Mouse (Mus musculus) kidney, embryonic 14.5 days (tissue): ENCODE measurements around the gene Gja1. TPM values are rescaled to one million over a fixed set of nuclear protein-coding genes. Genes with fewer than 3 reads are reported as not detected.

Experiments used
- ATAC-seq: fragments of 200-750 bp; cut with Nextera tagmentation; 2 replicates; pipeline ENCODE4 v1.8.0; 2017; ENCODE audit warnings: moderate number of reproducible peaks, mild to moderate bottlenecking, moderate TSS enrichment, moderate library complexity; ENCODE audit not compliant: low FRiP score, low TSS enrichment
- H3K27ac ChIP-seq: fragments of 300-500 bp; sonication (generic); 2 replicates; pipeline ENCODE4 v1.5.1; 2014; ENCODE audit warnings: low read depth, mild to moderate bottlenecking, low read length, moderate library complexity, mixed read lengths
- H3K27me3 ChIP-seq: fragments of 300-500 bp; sonication (generic); 2 replicates; pipeline ENCODE4 v1.6.1; 2014; ENCODE audit warnings: mild to moderate bottlenecking, low read length; ENCODE audit not compliant: control insufficient read depth, insufficient read depth
- H3K36me3 ChIP-seq: fragments of 300-500 bp; sonication (generic); 2 replicates; pipeline ENCODE4 v1.6.1; 2014; ENCODE audit warnings: low read length, mixed read lengths; ENCODE audit not compliant: control insufficient read depth, insufficient read depth
- H3K4me1 ChIP-seq: fragments of 300-500 bp; sonication (generic); 2 replicates; pipeline ENCODE4 v1.6.1; 2014; ENCODE audit warnings: low read length, mixed read lengths; ENCODE audit not compliant: control insufficient read depth, insufficient read depth
- H3K4me2 ChIP-seq: fragments of 300-500 bp; sonication (generic); replicated peaks from 2 replicates; pipeline ENCODE4 v1.6.1; 2014; ENCODE audit warnings: low read depth, mild to moderate bottlenecking, low read length
- H3K4me3 ChIP-seq: fragments of 300-500 bp; sonication (generic); 2 replicates; pipeline ENCODE4 v1.5.1; 2014; ENCODE audit warnings: mild to moderate bottlenecking, low read length
- H3K9ac ChIP-seq: fragments of 300-500 bp; sonication (generic); 2 replicates; pipeline ENCODE4 v1.6.1; 2014; ENCODE audit warnings: low read depth, mild to moderate bottlenecking, low read length, moderate library complexity
- H3K9me3 ChIP-seq: fragments of 300-500 bp; sonication (generic); 2 replicates; pipeline ENCODE4 v1.6.1; 2016; ENCODE audit warnings: low read length; ENCODE audit not compliant: control insufficient read depth
- WGBS: fragments of 180-500 bp; shearing (Covaris S2); extraction: QIAGEN DNeasy Blood & Tissue Kit; methylation state at CpG from one replicate; pipeline ENCODE4 v1.1.7; 2014; 5-methylcytosine and 5-hydroxymethylcytosine counted together
- polyA plus RNA-seq: library from polyadenylated mRNA; unstranded; fragments of >200 nt; fragmentation: Nextera tagmentation; extraction: Ambion mirVana; gene quantifications from 2 replicates; pipeline ENCODE4 v1.2.1, GENCODE M21; 2014

Gja1 gene
- polyA plus RNA-seq, 1 experiment from 2014 or later: 183 TPM

DNA sequence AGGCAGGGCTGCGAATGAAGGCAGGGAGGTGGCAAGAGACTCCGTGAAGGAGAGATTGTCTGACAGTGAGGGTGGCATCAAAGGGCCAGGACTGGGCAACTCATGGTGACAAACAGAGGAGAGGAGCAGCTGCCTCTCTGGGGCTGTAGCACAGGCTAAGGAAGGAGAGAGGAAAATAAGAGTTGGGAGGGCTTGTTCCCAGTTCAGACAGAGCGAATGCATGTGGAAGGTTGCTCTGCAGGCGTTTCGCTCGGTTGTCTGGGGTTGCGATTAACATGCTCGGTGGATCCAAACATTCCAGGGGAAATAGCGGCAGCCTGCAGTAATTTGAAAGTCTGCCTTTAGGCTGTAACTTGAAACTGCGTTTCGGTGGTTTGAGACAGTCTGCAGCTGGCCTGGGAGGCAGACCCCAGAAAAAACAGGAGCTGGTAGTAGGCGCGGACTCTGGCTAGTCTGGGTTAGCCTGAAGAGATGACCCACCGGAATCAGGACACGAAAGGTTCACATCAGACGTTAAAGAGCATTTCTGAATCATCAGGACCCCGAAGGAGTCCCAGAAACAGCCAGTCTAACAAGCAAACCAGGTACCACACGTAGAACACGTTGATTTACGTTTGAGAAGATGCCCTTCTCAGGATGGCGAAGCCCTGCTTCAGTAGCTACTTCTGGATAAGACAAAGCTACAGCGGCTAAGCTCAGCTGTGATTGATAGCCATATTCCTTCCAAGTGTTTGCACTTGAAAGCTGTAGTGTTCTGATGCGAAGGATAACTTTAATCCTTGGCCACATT lies 54.7 kb downstream of the Gja1 start:
- peak overlapping the region; percentile 81; the same call in 1 of the 2 replicates for H3K27ac ChIP-seq
- peak overlapping the region; percentile 69 for H3K4me2 ChIP-seq
- peak overlapping the region; percentile 51 for H3K9ac ChIP-seq
- ATAC-seq: peak; percentile 84
- H3K36me3 ChIP-seq: no peaks in the 10 kb centered on the region
- peak overlapping the region; percentile 33 for H3K4me3 ChIP-seq
- WGBS: 7% methylated on average over 23 of the region's 23 CpGs
- 0 out of 2 replicates have a peak, but pooled peaks cover 3% of the 10 kb centered on the region for H3K4me1 ChIP-seq
- H3K27me3 ChIP-seq: no peaks in the 10 kb centered on the region
- H3K9me3 ChIP-seq: no peaks in the 10 kb centered on the region

DNA sequence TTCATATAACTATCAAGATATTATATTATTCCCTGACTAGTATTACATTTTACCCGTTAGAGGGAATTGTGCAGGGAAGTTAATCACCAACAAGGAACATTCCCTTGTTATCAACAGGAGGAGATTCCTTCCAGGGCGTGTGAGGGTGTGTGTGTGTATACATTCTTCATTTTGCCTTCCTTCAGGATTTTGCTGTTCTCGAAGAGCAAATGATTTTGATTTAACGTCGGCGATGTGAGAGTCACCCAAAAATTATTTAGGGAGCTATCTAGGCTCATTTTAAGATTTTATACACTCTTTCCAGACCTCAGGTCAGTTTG lies 55.2 kb downstream of the Gja1 start:
- no peak overlapping the region; the same call in 1 of the 2 replicates for H3K27ac ChIP-seq
- H3K9me3 ChIP-seq: no peaks in the 10 kb centered on the region
- no peaks in the 10 kb centered on the region for H3K36me3 ChIP-seq
- peak overlapping the region; percentile 51; the same call in 1 of the 2 replicates for H3K9ac ChIP-seq
- no peak overlapping the region for H3K4me3 ChIP-seq
- ATAC-seq: no peak
- H3K4me1 ChIP-seq: 0 out of 2 replicates have a peak, but pooled peaks cover 3% of the 10 kb centered on the region
- no peaks in the 10 kb centered on the region for H3K27me3 ChIP-seq
- peak overlapping the region; percentile 69; the same call in 1 of the 2 replicates for H3K4me2 ChIP-seq
- 50% methylated on average over 6 of the region's 6 CpGs for WGBS

DNA sequence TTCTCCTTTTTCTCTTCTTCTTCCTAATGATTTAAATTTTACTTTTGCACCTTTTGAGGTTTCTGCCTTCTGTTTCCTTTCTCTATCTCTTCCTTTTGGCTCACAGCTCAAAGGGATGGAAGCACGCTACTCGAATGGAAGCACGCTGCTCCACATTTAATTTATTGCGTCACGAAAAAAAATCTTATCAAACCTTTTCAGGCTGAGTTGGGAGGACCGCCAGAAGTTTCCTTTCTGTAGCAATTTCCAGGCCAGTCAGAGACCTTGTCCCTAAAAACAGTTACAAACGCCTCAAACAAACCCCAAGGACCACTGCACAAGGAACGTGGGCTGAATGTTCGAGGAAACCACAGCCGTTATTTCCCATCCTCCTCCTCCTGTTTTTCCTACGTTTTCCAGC lies 60.2 kb downstream of the Gja1 start:
- H3K9me3 ChIP-seq: no peaks in the 10 kb centered on the region
- no peak overlapping the region for H3K27ac ChIP-seq
- no peak overlapping the region for H3K9ac ChIP-seq
- no peak overlapping the region for H3K4me2 ChIP-seq
- no peak for ATAC-seq
- WGBS: 53% methylated on average over 11 of the region's 11 CpGs
- H3K4me1 ChIP-seq: no peaks in the 10 kb centered on the region
- H3K4me3 ChIP-seq: no peak overlapping the region
- H3K36me3 ChIP-seq: no peaks in the 10 kb centered on the region
- H3K27me3 ChIP-seq: no peaks in the 10 kb centered on the region

- WGBS: 88% methylated on average over 4 of the region's 4 CpGs
Observed at GRCm38 (mm10) chr10:56439638-56440037, 62.5 kb downstream of the Gja1 start.

DNA sequence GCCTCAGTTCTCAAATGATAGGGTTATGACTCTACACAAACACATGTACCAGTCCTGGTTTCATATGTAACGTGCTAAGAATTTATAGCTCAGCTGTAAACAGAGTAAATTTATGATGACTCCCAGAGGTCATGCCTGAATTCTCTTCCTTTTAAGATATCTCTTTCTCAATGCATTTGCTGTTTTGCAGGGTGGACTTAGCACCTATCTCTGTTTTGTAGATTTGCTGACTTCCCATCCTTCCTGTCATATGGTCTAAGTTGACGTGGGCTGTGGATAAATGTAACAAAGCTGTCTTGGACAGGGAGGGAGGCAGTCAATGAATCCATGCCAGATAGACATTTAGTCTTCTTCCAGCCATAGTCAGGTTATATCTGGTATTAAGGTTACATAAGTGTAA lies 67.3 kb downstream of the Gja1 start:
- no peak overlapping the region for H3K4me2 ChIP-seq
- no peaks in the 10 kb centered on the region for H3K36me3 ChIP-seq
- no peak for ATAC-seq
- no peaks in the 10 kb centered on the region for H3K9me3 ChIP-seq
- no peak overlapping the region for H3K4me3 ChIP-seq
- H3K9ac ChIP-seq: no peak overlapping the region
- no peaks in the 10 kb centered on the region for H3K27me3 ChIP-seq
- WGBS: 42% methylated on average over 2 of the region's 2 CpGs
- H3K4me1 ChIP-seq: no peaks in the 10 kb centered on the region
- H3K27ac ChIP-seq: no peak overlapping the region

More at GRCm38 (mm10) chr10:56439638-56440037, 62.5 kb downstream of the Gja1 start:
- Histone ChIP-seq H3K4me3 (no peak overlapping the region), H3K27me3 (no peaks in the 10 kb centered on the region), H3K4me1 (no peaks in the 10 kb centered on the region), H3K4me2 (no peak overlapping the region), H3K9me3 (no peaks in the 10 kb centered on the region), H3K36me3 (no peaks in the 10 kb centered on the region), H3K27ac (no peak overlapping the region), H3K9ac (no peak overlapping the region)
- ATAC-seq: no peak

DNA sequence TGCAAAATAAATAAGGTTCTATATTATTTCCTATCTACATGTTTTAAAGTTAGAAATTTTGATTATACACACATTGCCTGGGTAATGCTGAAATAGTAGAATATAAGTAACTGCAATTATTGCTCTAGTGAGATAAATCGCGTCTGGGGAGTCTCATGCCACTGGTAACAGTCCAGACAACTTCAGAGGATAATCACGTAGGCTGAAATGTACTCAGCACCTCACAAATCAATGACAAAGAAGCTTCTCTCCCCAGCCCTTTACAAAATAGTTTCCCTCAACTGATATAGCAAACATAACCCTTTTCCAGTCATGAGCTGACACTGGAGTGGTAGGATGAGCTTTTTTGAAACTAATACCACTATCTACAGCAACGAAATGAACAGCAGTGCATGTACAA lies 71.9 kb downstream of the Gja1 start:
- Histone ChIP-seq H3K4me3 (no peak overlapping the region), H3K36me3 (no peaks in the 10 kb centered on the region), H3K4me1 (no peaks in the 10 kb centered on the region), H3K9me3 (no peaks in the 10 kb centered on the region), H3K27ac (no peak overlapping the region), H3K9ac (no peak overlapping the region), H3K4me2 (no peak overlapping the region), H3K27me3 (no peaks in the 10 kb centered on the region)
- 69% methylated on average over 4 of the region's 4 CpGs for WGBS
- no peak for ATAC-seq

Other genes with a start within 250 kb of the Gja1 start
- gene Tbc1d32, start 148.6 kb upstream of the Gja1 start, polyA plus RNA-seq: 2.8 and 6.1 TPM in 2 replicates